Mouse (Mus musculus) limb, embryonic 14.5 days (tissue): ENCODE measurements at regions not wholly inside any gene's neighbourhood (a gene's known extent, or its start where the extent isn't known, plus 50 kb on each side); places are given as distances from the start of the nearest gene placed in this dataset.

Experiments used
- ATAC-seq: fragments of 200-750 bp; cut with Nextera tagmentation; 2 replicates; pipeline ENCODE4 v1.8.0; 2017; ENCODE audit warnings: low read depth, moderate number of reproducible peaks, moderate TSS enrichment; ENCODE audit not compliant: low FRiP score
- DNase-seq: peaks from one replicate; pipeline ENCODE4 v3.0.0-alpha.2; 2015; ENCODE audit warnings: low spot score
- H3K27ac ChIP-seq: fragments of 300-500 bp; sonication (generic); replicated peaks from 2 replicates; pipeline ENCODE4 v1.5.1; 2014; ENCODE audit warnings: low read depth, mild to moderate bottlenecking, low read length, moderate library complexity, mixed read lengths
- H3K27me3 ChIP-seq: fragments of 300-500 bp; sonication (generic); 2 replicates; pipeline ENCODE4 v1.6.1; 2014; ENCODE audit warnings: low read length, mixed read lengths; ENCODE audit not compliant: control insufficient read depth, insufficient read depth
- H3K36me3 ChIP-seq: fragments of 300-500 bp; sonication (generic); 2 replicates; pipeline ENCODE4 v1.6.1; 2014; ENCODE audit warnings: mild to moderate bottlenecking, low read length, moderate library complexity, mixed read lengths; ENCODE audit not compliant: control insufficient read depth, insufficient read depth
- H3K4me1 ChIP-seq: fragments of 300-500 bp; sonication (generic); 2 replicates; pipeline ENCODE4 v1.6.1; 2014; ENCODE audit warnings: antibody characterized with exemption, low read length, mixed read lengths; ENCODE audit not compliant: control insufficient read depth, insufficient read depth
- H3K4me2 ChIP-seq: fragments of 300-500 bp; sonication (generic); replicated peaks from 2 replicates; pipeline ENCODE4 v1.6.1; 2014; ENCODE audit warnings: low read depth, mild to moderate bottlenecking, low read length, moderate library complexity; ENCODE audit not compliant: severe bottlenecking
- H3K4me3 ChIP-seq: fragments of 300-500 bp; sonication (generic); replicated peaks from 2 replicates; pipeline ENCODE4 v1.5.1; 2014; ENCODE audit warnings: low read length
- H3K9ac ChIP-seq: fragments of 300-500 bp; sonication (generic); 2 replicates; pipeline ENCODE4 v1.6.1; 2014; ENCODE audit warnings: mild to moderate bottlenecking, low read depth, low read length, moderate library complexity; ENCODE audit not compliant: severe bottlenecking
- H3K9me3 ChIP-seq: fragments of 300-500 bp; sonication (generic); 2 replicates; pipeline ENCODE4 v1.6.1; 2016; ENCODE audit warnings: low read length; ENCODE audit not compliant: control insufficient read depth
- POLR2A ChIP-seq: fragments of 200-500 bp; IDR thresholded peaks from 2 replicates; pipeline ENCODE4 v1.8.0; 2012; ENCODE audit warnings: inconsistent platforms, mild to moderate bottlenecking, moderate library complexity, borderline replicate concordance; ENCODE audit not compliant: insufficient read depth, insufficient read length; ENCODE audit errors: extremely low read depth
- WGBS: fragments of 180-500 bp; shearing (Covaris S2); extraction: QIAGEN DNeasy Blood & Tissue Kit; methylation state at CpG from one replicate; pipeline ENCODE4 v1.1.7; 2014; 5-methylcytosine and 5-hydroxymethylcytosine counted together

- Histone ChIP-seq H3K9ac (no peak overlapping the region), H3K27me3 (no peaks in the 10 kb centered on the region), H3K4me1 (no peaks in the 10 kb centered on the region), H3K4me3 (no peak overlapping the region), H3K36me3 (no peaks in the 10 kb centered on the region), H3K9me3 (no peaks in the 10 kb centered on the region), H3K4me2 (no peak overlapping the region), H3K27ac (no peak overlapping the region)
- TF ChIP-seq POLR2A: no peak
- ATAC-seq: no peak
- no peak for DNase-seq
- WGBS: 91% methylated on average over 2 of the region's 2 CpGs
Measured at GRCm38 (mm10) chr1:35095785-35096184, 246.0 kb downstream of the Plekhb2 start.

GRCm38 (mm10) chr1:35106665-35107064, 256.9 kb downstream of the Plekhb2 start:
- ATAC-seq: no peak

GRCm38 (mm10) chr1:35109801-35110200, 260.0 kb downstream of the Plekhb2 start:
- H3K4me2 ChIP-seq: no peak overlapping the region
- H3K4me3 ChIP-seq: no peak overlapping the region
- H3K27ac ChIP-seq: no peak overlapping the region
- ATAC-seq: no peak
- TF ChIP-seq POLR2A: no peak
- no peak overlapping the region for H3K9ac ChIP-seq
- H3K36me3 ChIP-seq: no peaks in the 10 kb centered on the region
- H3K9me3 ChIP-seq: no peaks in the 10 kb centered on the region
- no peaks in the 10 kb centered on the region for H3K4me1 ChIP-seq
- WGBS: 47% methylated on average over 1 of the region's 1 CpGs
- H3K27me3 ChIP-seq: no peaks in the 10 kb centered on the region
- DNase-seq: no peak

More at GRCm38 (mm10) chr1:35106665-35107064, 256.9 kb downstream of the Plekhb2 start:
- no peak for DNase-seq
- 80% methylated on average over 1 of the region's 1 CpGs for WGBS
- Histone ChIP-seq H3K36me3 (no peaks in the 10 kb centered on the region), H3K27me3 (no peaks in the 10 kb centered on the region), H3K27ac (no peak overlapping the region), H3K4me1 (no peaks in the 10 kb centered on the region), H3K9ac (no peak overlapping the region), H3K4me3 (no peak overlapping the region), H3K4me2 (no peak overlapping the region), H3K9me3 (no peaks in the 10 kb centered on the region)
- no peak for TF ChIP-seq POLR2A

GRCm38 (mm10) chr1:35115521-35115920, 265.7 kb downstream of the Plekhb2 start:
- Histone ChIP-seq H3K4me2 (no peak overlapping the region), H3K36me3 (no peaks in the 10 kb centered on the region), H3K27ac (no peak overlapping the region), H3K4me1 (no peaks in the 10 kb centered on the region), H3K4me3 (no peak overlapping the region), H3K9me3 (no peaks in the 10 kb centered on the region), H3K27me3 (no peaks in the 10 kb centered on the region), H3K9ac (no peak overlapping the region)
- DNase-seq (no peak), ATAC-seq (no peak)
- TF ChIP-seq POLR2A: no peak

DNA sequence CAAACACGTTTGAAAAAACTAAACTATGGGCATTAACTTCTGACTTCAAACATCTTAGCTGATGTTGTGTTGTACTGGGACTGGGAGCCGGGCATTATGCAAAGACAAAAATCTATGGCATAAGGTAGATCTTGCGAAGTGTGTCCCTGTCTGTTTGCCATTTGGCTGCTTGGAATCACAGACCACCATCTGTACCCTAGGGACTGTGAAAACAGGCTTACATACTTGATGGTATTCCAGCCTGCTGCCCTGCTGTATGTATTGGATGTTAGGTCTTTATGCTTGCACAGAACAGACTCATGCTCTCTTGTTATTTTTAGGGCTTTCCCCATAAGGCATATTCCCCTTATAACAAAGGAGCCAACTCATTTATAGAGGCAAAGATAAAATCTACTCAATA, 288.1 kb downstream of the Plekhb2 start:
- Histone ChIP-seq H3K27ac (no peak overlapping the region), H3K9ac (no peak overlapping the region), H3K4me2 (no peak overlapping the region), H3K36me3 (no peaks in the 10 kb centered on the region), H3K9me3 (no peaks in the 10 kb centered on the region), H3K4me1 (no peaks in the 10 kb centered on the region), H3K27me3 (no peaks in the 10 kb centered on the region), H3K4me3 (no peak overlapping the region)
- TF ChIP-seq POLR2A: no peak
- DNase-seq (no peak), ATAC-seq (no peak)
- 81% methylated on average over 3 of the region's 3 CpGs for WGBS

DNA sequence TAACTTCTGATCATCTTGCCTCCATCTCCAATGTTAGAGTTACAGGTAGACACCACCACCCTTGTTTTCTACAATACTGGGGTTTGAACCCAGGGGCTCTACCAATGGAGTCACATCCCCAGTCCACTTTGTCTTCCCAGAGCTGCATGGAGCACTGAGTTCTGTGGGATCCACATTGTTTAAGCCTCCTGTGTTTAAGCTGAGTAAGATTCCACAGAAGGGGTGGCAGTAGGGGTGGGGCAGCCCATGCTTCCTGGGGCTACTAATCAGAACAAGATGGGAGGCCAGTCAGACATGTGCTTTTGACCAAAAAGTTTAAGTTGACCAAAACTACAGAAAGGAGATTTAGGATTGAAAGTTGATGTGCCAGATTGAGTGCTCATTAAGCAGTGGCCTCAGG, 299.3 kb downstream of the Plekhb2 start:
- ATAC-seq (no peak), DNase-seq (no peak)
- H3K9me3 ChIP-seq: no peaks in the 10 kb centered on the region
- TF ChIP-seq POLR2A: no peak
- no peak overlapping the region for H3K9ac ChIP-seq
- H3K36me3 ChIP-seq: no peaks in the 10 kb centered on the region
- no peak overlapping the region for H3K4me2 ChIP-seq
- H3K4me1 ChIP-seq: no peaks in the 10 kb centered on the region
- H3K27ac ChIP-seq: no peak overlapping the region
- no peaks in the 10 kb centered on the region for H3K27me3 ChIP-seq
- no peak overlapping the region for H3K4me3 ChIP-seq
